Mouse (Mus musculus) left cerebral cortex, postnatal 14 days (tissue): ENCODE measurements around the gene Ppp1r14b. TPM values are rescaled to one million over a fixed set of nuclear protein-coding genes. Genes with fewer than 3 reads are reported as not detected.

ENCODE experiments used
- DNase-seq, 2 experiments: peaks; one replicate each; pipeline ENCODE4 v3.0.0; 2021 to 2022; ENCODE audit warnings: low spot score in 2 of 2, mixed read lengths in 1 of 2
- intact Hi-C: fragments of 180-260 bp; cut with DNase I; formaldehyde crosslinking; loops from one replicate; pipeline ENCODE4 v1.15.1; 2025
- total RNA-seq, 2 experiments: library from RNA; stranded (reverse); gene quantifications; 2 replicates each; pipeline ENCODE4 v1.2.3; 2021

The Ppp1r14b gene
- total RNA-seq, 2 experiments from 2014 or later = 55.4 to 71.5 TPM

DNA sequence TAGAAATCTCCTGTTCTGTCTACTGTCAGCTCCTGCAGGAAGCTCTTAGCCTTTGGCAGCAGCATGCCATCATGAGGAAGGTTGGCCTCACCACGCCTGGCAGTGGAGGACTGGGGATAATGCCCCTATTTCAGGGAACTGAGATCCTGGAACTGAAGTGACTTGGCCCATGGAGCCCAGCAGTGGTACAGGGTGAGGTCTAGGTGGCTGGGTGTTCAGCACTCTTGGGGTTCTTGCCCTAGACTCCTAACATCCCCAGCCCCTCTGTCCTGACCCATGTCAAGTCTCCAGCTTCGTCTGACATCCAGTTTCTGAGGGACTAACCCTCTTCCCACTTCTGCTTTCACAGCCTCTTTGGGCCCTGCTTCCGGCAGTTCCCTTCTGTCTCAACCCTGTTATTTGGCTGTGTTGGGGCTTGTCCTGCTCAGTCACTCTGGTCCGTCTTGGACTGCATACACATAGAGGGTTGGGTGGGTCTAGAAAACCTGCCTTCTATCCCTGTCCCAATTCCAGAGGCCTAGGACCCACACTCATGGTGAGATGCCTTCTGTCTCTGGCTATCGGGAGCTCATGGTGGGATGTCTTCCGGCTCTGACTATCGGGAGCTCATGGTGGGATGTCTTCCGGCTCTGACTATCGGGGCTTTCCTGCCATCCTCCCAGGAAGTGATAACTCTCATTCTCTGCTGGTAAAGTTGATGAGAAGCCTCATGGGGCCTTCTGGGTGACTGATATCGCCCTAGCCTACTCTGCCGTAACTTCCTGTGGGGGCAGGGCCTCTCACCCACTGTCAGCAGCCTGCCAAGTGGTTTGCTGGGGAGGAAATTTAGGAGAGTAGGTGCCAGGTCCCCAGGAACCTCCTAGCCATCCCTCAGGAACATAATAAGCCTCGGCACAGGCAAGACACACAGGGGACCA is 43.0 kb downstream of the Ppp1r14b start:
- no peak for DNase-seq
- intact Hi-C loops = loop anchor here (5.0 kb wide), 1 partner anchor 85 kb away; the partner anchor contains the start of gene Kcnk4

DNA sequence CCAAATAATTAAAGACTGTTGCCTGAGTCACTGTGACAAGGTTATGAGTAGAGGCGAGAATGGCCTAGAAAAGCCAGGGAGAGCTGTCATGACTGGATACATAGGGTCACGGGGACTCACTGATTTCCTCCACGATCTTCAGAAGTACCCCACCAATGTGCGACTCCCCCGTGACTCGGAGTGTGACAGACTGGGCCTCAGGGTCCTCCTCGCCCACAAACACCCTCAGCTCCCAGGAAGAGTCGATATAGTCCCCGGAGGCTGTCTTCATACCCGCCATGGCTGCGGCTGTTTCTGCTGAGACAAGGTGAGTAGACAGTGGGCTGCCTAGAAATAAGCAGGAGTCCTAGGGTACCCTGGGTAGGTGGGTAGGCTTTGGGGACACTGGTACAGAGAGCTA is 43.8 kb downstream of the Ppp1r14b start:
- intact Hi-C loops = loop anchor here (5.0 kb wide), 1 partner anchor 86 kb away; the partner anchor contains the start of gene Kcnk4

DNA sequence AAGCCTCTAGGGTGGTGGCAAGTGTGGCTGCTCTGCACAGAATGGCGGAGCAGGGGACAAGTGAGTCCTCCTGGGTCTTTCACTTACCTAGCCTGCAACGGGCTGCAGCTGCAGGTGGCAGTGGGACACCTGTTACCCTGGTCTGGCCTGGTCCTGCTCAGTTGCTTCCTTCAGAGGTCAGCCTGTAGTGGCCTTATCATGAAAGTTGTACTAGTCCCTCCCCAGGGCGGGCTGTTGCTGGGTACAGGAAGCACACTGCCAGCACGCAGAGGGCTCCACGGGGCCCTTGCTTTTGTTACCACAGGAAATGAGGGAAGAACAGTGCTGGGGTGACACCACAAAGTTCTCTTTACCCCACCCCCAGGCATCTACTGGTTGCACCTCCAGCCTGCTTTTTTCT is 44.4 kb downstream of the Ppp1r14b start, which contains the start of gene Fermt3:
Fermt3 (minus strand) TSS at position 279 of the 400 bp plus-strand sequence.
- peak; percentile 42 to 52 for DNase-seq
- intact Hi-C loops = loop anchor here (5.0 kb wide), 1 partner anchor 87 kb away; the partner anchor contains the start of gene Kcnk4

More for the DNA sequence above, 43.8 kb downstream of the Ppp1r14b start:
- no peak for DNase-seq

DNA sequence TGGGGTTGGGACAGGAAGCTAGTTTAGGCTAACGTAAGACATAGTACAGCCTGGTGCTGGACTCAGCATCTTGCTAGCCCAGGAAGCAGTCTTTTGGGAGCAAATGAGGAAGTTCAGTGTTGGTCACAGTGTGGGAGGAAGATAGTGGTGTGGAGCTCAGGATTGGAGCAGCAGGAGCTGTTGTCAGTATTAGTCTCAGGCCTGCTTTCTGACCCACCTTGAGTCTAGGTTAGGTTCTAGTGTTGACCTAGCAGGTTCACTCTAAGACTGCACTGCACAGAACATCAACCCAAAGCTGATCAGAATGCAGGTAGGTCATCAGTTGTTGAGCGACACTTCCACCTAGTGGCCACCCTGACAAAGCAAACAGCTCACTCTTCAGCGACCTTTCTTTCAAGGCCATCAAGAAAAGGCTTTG is 45.5 kb downstream of the Ppp1r14b start:
- peak in 1 of 2 experiments; percentile 34 for DNase-seq
- intact Hi-C loops = no loop called here

Other genes with a start within 250 kb of the Ppp1r14b start
- 10 to 100 TPM; 30.4 to 32.8 TPM for gene Rps6ka4, start 134.3 kb upstream of the Ppp1r14b start, total RNA-seq
- gene Ccdc88b, start 116.8 kb upstream of the Ppp1r14b start, total RNA-seq = 1 to 10 TPM; 2.6 to 3.4 TPM
- gene Trmt112, start 65.3 kb upstream of the Ppp1r14b start, total RNA-seq = 10 to 100 TPM; 34.4 to 36.5 TPM
- gene Prdx5, start 64.9 kb upstream of the Ppp1r14b start, total RNA-seq = 100 to 1,000 TPM; 354 to 355 TPM
- gene Esrra, start 53.2 kb upstream of the Ppp1r14b start, total RNA-seq = 10 to 100 TPM; 56.0 to 60.9 TPM
- gene Catsperz, start 49.6 kb upstream of the Ppp1r14b start, total RNA-seq = 10 to 100 TPM; 23.0 to 28.8 TPM
- gene Kcnk4, start 40.5 kb upstream of the Ppp1r14b start, total RNA-seq = 10 to 100 TPM; 44.9 to 50.4 TPM
- 10 to 100 TPM; 35.2 to 36.0 TPM for gene Bad, start 33.1 kb upstream of the Ppp1r14b start, total RNA-seq
- 10 to 100 TPM; 91.5 to 92.3 TPM for gene Gpr137, start 32.5 kb upstream of the Ppp1r14b start, total RNA-seq
- 10 to 100 TPM; 13.4 to 13.6 TPM for gene Plcb3, start 1.5 kb downstream of the Ppp1r14b start, total RNA-seq
- gene Fkbp2, start 5.5 kb downstream of the Ppp1r14b start, total RNA-seq = 10 to 100 TPM; 69.4 to 78.8 TPM
- gene Vegfb, start 12.7 kb downstream of the Ppp1r14b start, total RNA-seq = 10 to 100 TPM; 64.3 to 75.4 TPM
- 10 to 100 TPM; 21.1 to 21.2 TPM for gene Dnajc4, start 17.6 kb downstream of the Ppp1r14b start, total RNA-seq
- 10 to 100 TPM in 1 of 2 experiments, 1 to 10 TPM in 1; 8.7 to 10.1 TPM for gene Nudt22, start 21.1 kb downstream of the Ppp1r14b start, total RNA-seq
- 10 to 100 TPM; 19.1 to 20.7 TPM for gene Trpt1, start 21.2 kb downstream of the Ppp1r14b start, total RNA-seq
- 1 to 10 TPM; 4.5 to 4.6 TPM for gene Fermt3, start 44.5 kb downstream of the Ppp1r14b start, total RNA-seq
- 100 to 1,000 TPM; 155 to 165 TPM for gene Stip1, start 65.0 kb downstream of the Ppp1r14b start, total RNA-seq
- 10 to 100 TPM in 1 of 2 experiments, 1 to 10 TPM in 1; 8.4 to 11.3 TPM for gene Macrod1, start 81.8 kb downstream of the Ppp1r14b start, total RNA-seq
- 10 to 100 TPM; 33.0 to 35.2 TPM for gene Flrt1, start 130.8 kb downstream of the Ppp1r14b start, total RNA-seq
- gene Otub1, start 231.3 kb downstream of the Ppp1r14b start, total RNA-seq = 100 to 1,000 TPM; 268 to 271 TPM
- gene Cox8a, start 242.6 kb downstream of the Ppp1r14b start, total RNA-seq = 1,000 to 10,000 TPM; 1,118 to 1,183 TPM